Mouse (Mus musculus) heart, postnatal 0 days (tissue): ENCODE results near the gene Dtymk.

Experiments
- CTCF ChIP-seq: IDR thresholded peaks from 2 replicates; pipeline ENCODE4 v1.5.1; 2016; ENCODE audit warnings: antibody characterized with exemption, control low read depth, low read depth
- EP300 ChIP-seq: IDR thresholded peaks from 2 replicates; pipeline ENCODE4 v1.6.1; 2016; ENCODE audit warnings: antibody characterized with exemption, low read depth

DNA sequence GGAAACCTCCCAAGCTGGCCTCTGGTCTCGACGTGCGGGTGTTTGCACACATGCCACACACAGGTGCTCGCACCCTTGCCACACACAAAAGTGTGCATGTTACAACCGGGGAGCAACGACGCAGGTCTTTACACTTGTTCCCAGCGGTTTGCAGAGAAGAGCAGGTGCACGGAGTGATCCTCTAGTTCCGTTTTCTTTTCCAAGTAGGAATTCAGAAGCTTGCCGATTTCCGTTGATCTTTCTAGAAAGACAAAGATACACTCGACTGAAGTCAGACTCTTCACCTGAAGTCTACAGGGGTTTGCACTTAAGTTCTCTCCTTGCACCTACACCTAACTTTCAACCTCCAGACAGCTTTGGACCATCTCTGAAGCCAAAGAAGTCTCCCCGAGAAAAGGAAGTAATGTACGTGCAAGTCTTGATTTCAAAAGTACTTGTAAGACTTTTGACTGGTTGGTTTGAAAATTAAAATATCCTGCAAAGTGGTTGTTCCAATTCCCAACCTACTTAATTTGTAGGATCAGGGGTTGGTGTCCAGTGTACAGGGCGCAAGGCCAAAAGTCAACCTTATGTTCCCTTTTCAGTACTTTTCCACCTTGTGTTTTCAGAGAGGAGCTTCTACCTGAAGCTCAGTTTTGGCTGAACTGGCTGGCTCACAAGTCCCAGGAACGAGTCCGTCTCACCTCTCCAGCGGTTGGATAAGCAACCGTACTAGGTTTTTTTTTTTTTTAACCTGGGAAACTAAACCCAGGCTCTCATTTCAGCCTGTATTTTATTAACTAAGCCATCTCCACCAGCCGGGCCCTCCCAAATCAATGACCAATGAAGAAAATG is 847 bp downstream of the Dtymk start:
- TF ChIP-seq CTCF (no peak), EP300 (no peak)
